Comparison of ENCODE assay signal across 9 mouse cellular contexts in the genomic region with DNA sequence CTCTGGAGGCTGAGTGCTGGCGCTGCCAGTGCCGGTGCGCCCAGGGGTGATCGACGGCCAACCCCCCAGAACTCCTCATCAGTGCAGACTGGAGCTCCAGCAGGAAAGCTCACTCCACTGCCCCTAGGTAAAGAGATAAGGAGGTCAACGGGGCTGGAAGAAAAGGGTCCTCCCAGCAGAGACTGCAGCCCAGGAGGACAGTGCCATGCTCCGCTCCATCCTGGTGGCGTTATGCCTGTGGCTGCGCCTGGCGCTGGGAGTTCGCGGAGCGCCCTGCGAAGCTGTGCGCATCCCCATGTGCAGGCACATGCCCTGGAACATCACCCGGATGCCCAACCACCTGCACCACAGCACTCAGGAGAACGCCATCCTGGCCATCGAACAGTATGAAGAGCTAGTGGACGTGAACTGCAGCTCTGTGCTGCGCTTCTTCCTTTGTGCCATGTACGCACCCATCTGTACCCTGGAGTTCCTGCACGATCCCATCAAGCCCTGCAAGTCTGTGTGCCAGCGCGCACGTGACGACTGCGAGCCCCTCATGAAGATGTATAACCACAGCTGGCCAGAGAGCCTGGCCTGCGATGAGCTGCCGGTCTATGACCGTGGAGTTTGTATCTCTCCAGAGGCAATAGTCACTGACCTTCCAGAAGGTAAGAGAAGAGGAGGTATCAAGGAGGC. TPM values are rescaled to one million over a fixed set of nuclear protein-coding genes. Genes with fewer than 3 reads are reported as not detected.
DNase-seq lines count a peak whose midpoint lies in the region; ATAC-seq and TF ChIP-seq lines count a peak whose summit lies in the region.
"Had no signal": no experiment of that assay in that cellular context is flagged by ENCODE, and none has a peak within 500 bp of the region (broad histone marks: within the 10 kb centered on the region; RNA-seq: fewer than 3 reads in every experiment).

No protein-coding gene starts in this region.

- peak overlapping the region; percentile 51 for H3K4me3 ChIP-seq in heart, postnatal 0 days (ENCODE audit: low read depth, low read length)
- peak overlapping the region; percentile 54 for H3K4me3 ChIP-seq in liver, postnatal 0 days (ENCODE audit: low read depth, low read length)

- WGBS in heart, postnatal 0 days, result 19% methylated on average over 30 of the region's 30 CpGs
- 24% methylated on average over 30 of the region's 30 CpGs for WGBS in liver, postnatal 0 days (ENCODE audit: insufficient replicate concordance)

- no peaks in the 10 kb centered on the region for H3K9me3 ChIP-seq in heart, postnatal 0 days (replicated peaks; ENCODE audit: control insufficient read depth, low read length)
- H3K9me3 ChIP-seq in liver, postnatal 0 days (ENCODE audit: low read length), result no peaks in the 10 kb centered on the region
- H3K9me3 ChIP-seq: G1E had no signal

- H3K4me2 ChIP-seq in heart, postnatal 0 days (ENCODE audit: low read depth, low read length), result peak overlapping the region; percentile 85
- H3K4me2 ChIP-seq in liver, postnatal 0 days (ENCODE audit: low read depth, low read length), result peak overlapping the region; percentile 89

- no peak overlapping the region for H3K27ac ChIP-seq in heart, postnatal 0 days (ENCODE audit: low read depth)
- 0 out of 2 replicates have a peak overlapping the region, but pooled peaks have one; percentile 67 for H3K27ac ChIP-seq in liver, postnatal 0 days (ENCODE audit: low read depth)

- H3K36me3 ChIP-seq in heart, postnatal 0 days (replicated peaks; ENCODE audit: control insufficient read depth, insufficient read depth, low read length), result no peaks in the 10 kb centered on the region
- no peaks in the 10 kb centered on the region for H3K36me3 ChIP-seq in liver, postnatal 0 days (replicated peaks; ENCODE audit: insufficient read depth, low read length)
- H3K36me3 ChIP-seq: G1E had no signal

- peak; percentile 87 for DNase-seq in heart, adult 11 months
- DNase-seq in heart, adult 9 months (ENCODE audit: low spot score in 2 of 2), result no peak
- DNase-seq in thymus, postnatal 4 days, result peak; percentile 12
- no peak for DNase-seq in thymus, postnatal 10 days (ENCODE audit: low spot score in 2 of 2)
- no peak for DNase-seq in heart, postnatal 0 days (ENCODE audit: low spot score)
- no peak for DNase-seq in liver, postnatal 0 days
- no peak for DNase-seq in frontal cortex, postnatal 14 days (ENCODE audit: low spot score in 2 of 2)

- H3K27me3 ChIP-seq in heart, postnatal 0 days (ENCODE audit: control insufficient read depth, insufficient read depth, low read length), result peaks cover 21% of the 10 kb centered on the region
- H3K27me3 ChIP-seq in liver, postnatal 0 days (ENCODE audit: insufficient read depth, low read length), result peaks cover 17% of the 10 kb centered on the region

- no peak for TF ChIP-seq EP300 in heart, postnatal 0 days (IDR thresholded peaks at IDR 0.05; ENCODE audit: low read depth)
- no peak for TF ChIP-seq EP300 in liver, postnatal 0 days (IDR thresholded peaks at IDR 0.05; ENCODE audit: low read depth)

- ATAC-seq in heart, postnatal 0 days (ENCODE audit: insufficient read depth, low read depth), result no peak
- ATAC-seq in liver, postnatal 0 days, result peak; percentile 6; the same call in 1 of the 2 replicates
- no peak for ATAC-seq in inflammation-experienced regulatory T-cells, adult 6 months

- no peak for TF ChIP-seq CTCF in heart, postnatal 0 days (IDR thresholded peaks at IDR 0.05; ENCODE audit: low read depth)
- TF ChIP-seq CTCF in liver, postnatal 0 days (IDR thresholded peaks at IDR 0.05; ENCODE audit: low read depth), result no peak

- H3K9ac ChIP-seq in heart, postnatal 0 days (replicated peaks; ENCODE audit: low read depth, low read length), result peak overlapping the region; percentile 40
- peak overlapping the region; percentile 62 for H3K9ac ChIP-seq in liver, postnatal 0 days (replicated peaks)

- peaks cover 8% of the 10 kb centered on the region for H3K4me1 ChIP-seq in heart, postnatal 0 days (ENCODE audit: control insufficient read depth, insufficient read depth)
- peaks cover 14% of the 10 kb centered on the region; the same call in 1 of the 2 replicates for H3K4me1 ChIP-seq in liver, postnatal 0 days (ENCODE audit: insufficient read depth)

RNA-seq across cellular contexts. Expression of a gene that starts 0.5 kb away (rescaled TPM):
- not detected in 2 replicates for total RNA-seq in heart, postnatal 0 days (2014; rRNA removed; ENCODE audit: low replicate concordance)
- 0.15 TPM in 2 replicates for polyA plus RNA-seq in heart, postnatal 0 days (2015; fragmentation: Nextera tagmentation; extraction: Ambion mirVana)
- 0.69 and 1.0 TPM in 2 replicates for polyA plus RNA-seq in liver, postnatal 0 days (2015; fragmentation: Nextera tagmentation; extraction: Ambion mirVana)
- polyA plus RNA-seq in inflammation-experienced regulatory T-cells, adult 6 months (2017; shearing (Covaris generic)), result not detected
- polyA plus RNA-seq: G1E had no signal

RNA-seq across cellular contexts. Expression of a gene that starts 3.6 kb away (rescaled TPM):
- 30.2 and 68.1 TPM in 2 replicates for total RNA-seq in heart, postnatal 0 days (2014; rRNA removed; ENCODE audit: low replicate concordance)
- 17.8 and 21.2 TPM in 2 replicates for polyA plus RNA-seq in heart, postnatal 0 days (2015; fragmentation: Nextera tagmentation; extraction: Ambion mirVana)
- polyA plus RNA-seq in liver, postnatal 0 days (2015; fragmentation: Nextera tagmentation; extraction: Ambion mirVana), result 8.0 and 8.7 TPM in 2 replicates
- 1 to 10 TPM in 1 of 3 experiments, under 1 TPM in 2; 0.19 to 1.5 (median 0.24) TPM for polyA plus RNA-seq in inflammation-experienced regulatory T-cells, adult 6 months (2017; shearing (Covaris generic))
- polyA plus RNA-seq: G1E had no signal

Comparison
In these comparisons a context has a peak if more than half of its experiments do, and no peak if none do; other contexts are left out.
1. DNase-seq: peak in heart, adult 11 months (single experiment) and thymus, postnatal 4 days (single experiment); none in heart, adult 9 months (0 of 2), thymus, postnatal 10 days (0 of 2), heart, postnatal 0 days (single experiment), liver, postnatal 0 days (single experiment) and frontal cortex, postnatal 14 days (0 of 2).